Mouse (Mus musculus): ENCODE results near the gene Ip6k3.

- TF ChIP-seq CTCF (IDR thresholded peaks at IDR 0.05) (no peak), EP300 (IDR thresholded peaks at IDR 0.05) (no peak)
These were observed 21.3 kb upstream of the Ip6k3 start for GRCm38 (mm10) chr17:27188883-27189282.
